Mouse (Mus musculus) liver, embryonic 14.5 days (tissue): ENCODE data around the gene Mgarp.

ENCODE experiments used
- CTCF ChIP-seq: IDR thresholded peaks from 2 replicates; pipeline ENCODE4 v1.5.1; 2016; ENCODE audit warnings: antibody characterized with exemption, low read depth, control low read depth
- EP300 ChIP-seq: IDR thresholded peaks from 2 replicates; pipeline ENCODE4 v1.6.1; 2016; ENCODE audit warnings: antibody characterized with exemption, low read depth

DNA sequence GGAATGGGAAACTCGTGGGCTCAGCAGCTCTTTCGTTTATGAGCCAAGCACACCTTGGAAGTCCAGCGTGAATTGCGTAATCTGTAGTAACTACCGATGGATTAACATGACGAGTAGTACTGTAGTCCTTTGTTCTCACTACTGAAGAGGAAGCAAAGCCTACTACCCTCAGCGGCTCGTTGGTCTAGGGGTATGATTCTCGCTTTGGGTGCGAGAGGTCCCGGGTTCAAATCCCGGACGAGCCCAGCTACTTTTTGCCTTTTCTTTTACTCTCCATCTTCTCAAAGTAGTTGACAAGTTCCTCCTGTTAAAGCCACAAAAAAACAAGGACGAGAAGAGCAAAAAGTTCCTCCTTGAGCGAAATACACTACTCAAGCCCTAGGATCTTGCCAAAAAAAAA is 38.4 kb downstream of the Mgarp start:
- TF ChIP-seq CTCF (no peak), EP300 (no peak)
